Mouse (Mus musculus) mature B cell (primary cell): ENCODE results near the gene Prr5.

Experiments used
- in situ Hi-C: fragments of 300-500 bp; cut with MboI; formaldehyde crosslinking; loops from 2 replicates; pipeline ENCODE4 v1.14.3; 2019

Prr5 gene

DNA sequence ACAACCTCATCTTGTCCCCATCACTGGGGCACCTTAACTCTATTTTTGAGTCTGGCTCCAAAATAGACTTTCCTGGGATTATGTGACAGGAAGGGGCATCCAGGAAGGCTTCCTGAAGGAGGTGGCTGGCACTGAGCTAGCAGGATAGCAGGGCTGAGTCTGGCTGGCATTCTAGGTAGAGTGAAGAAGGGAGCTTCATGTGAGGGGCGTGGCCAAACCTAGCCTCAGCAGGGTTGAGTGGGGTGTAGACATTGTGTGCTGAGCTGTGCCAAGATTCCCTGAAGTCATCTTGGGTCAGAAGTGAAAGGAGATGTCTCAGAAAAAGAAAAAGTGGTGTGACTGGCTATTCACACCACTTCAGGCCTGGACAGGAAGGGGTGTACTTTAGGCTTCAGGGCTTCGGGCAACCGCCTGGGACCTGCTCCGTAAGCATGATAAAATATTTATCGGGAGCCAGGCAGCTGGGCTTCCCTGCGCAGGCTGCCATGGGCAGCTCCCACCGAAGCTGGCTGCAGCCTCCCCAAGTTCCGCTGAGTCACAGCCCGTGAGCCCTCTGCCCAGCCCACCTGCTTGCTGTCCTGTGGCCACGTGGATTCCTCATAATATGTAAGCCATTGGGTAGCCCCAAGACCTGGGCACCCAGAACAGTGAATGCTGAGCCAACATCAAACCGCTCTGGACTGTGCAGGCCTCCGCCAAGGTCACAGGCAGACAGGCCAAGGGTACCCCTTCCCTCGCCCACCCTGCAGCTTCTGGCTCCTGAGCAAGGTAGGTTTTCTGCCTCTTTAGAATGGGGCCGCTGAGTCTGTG, at the start of gene Prr5:
Gene Prr5, plus strand, starts transcription at position 683 of the 810 bp plus-strand sequence.
- in situ Hi-C loops, result no loop called here

DNA sequence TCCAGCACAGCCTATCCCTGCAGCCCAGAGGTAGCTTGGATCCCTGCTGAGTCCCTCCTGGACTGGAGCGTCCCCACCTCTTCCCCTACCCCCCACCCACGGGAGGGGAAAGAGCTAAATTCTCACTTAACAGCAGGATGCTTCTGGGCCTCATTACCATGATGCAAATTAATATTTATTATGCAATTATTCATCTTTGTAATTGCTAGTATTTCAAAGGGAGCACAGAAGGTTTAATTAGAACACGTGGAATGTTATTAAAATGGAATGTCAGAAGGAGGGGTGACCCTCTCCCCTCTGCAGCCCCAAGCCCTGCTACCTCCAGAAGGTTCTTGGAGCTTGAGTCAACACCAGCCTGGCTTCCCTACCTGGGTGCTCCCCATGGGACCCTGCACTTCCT, 49.4 kb upstream of the Prr5 start:
- in situ Hi-C loops, result no loop called here

DNA sequence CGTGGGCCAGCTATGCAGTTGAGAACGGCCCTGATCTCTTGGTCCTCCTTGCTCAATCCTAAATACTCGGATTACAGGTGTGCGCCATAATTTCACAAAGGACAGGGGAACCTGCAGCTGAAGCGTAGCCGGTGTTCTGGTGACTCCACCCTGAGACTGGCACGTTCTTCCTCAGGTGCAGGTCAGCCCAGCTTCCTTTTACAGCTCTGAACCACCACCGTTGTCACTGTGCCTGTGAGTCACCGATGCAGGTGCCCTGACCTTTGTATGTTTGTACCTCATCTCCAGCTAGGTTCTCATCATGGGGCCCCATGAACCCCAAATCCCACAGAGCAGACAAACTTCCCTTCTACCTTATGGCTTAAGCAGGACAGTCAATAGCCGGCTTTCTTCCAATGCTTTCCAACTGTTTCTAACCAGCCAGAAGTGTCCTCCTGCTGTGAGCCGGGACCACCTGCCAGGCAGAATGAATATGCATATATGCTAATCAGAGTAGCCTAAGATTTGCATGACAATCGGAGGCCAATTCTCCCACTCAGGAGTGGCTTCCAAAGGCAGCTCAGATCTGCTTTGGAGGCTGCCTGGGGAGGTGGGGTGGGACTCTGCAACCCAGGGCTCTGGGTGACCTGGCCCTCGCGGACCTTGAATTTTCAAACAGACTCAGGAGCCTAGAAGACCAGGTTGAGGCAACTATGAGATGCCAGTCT, 47.5 kb upstream of the Prr5 start:
- in situ Hi-C loops, result no loop called here

DNA sequence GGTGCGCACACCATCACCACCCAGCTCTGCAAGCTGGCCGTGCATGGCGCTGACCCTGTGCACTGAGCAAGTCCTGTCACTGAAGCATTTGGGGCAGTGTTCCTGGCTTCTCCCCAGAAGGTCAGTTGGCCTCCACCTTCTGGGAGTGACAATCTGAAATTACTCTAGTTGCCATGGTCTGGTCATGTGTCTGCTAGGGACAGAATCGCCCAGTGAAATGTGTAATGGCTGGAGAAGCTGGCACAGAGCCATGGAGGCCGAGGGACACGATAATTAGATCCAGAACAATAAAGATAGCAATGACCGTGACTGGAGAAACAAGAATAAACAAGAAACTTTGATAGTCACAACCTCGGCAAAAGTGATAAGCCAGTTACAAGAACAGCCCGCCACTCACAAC, 44.5 kb upstream of the Prr5 start:
- in situ Hi-C loops, result no loop called here

DNA sequence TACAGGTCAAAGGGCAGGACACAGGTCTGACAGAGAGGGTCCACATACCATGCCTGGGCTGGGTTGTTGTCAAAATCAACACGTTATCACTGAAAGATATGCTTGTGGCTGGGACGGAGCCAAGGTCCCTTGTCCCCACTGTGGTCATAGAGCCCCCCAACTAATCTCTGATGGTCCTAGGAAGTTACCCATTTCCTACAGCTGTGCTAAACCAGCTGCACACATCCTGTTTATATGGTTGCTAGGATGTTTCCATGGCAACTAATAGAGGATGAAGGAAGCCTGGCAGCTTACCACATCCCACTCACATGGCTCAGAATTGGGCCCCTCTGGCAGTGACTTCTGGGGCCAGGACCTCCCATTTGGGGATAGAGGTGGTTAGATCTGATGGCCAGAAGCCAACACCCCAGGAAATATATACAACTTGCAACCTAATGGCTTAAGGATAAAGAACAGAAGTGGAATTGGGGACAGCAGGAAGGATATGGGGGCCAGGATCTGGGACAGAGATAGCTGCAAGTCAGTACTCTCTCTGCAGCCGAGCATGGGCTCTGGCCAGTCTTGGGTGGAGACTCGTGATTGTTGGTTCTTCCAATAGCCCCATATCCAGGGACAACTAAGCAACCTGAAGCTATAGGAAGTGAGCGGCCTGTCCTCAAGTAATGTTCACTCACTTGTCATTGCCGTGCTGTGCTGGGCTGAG, 43.6 kb upstream of the Prr5 start:
- in situ Hi-C loops, result no loop called here

DNA sequence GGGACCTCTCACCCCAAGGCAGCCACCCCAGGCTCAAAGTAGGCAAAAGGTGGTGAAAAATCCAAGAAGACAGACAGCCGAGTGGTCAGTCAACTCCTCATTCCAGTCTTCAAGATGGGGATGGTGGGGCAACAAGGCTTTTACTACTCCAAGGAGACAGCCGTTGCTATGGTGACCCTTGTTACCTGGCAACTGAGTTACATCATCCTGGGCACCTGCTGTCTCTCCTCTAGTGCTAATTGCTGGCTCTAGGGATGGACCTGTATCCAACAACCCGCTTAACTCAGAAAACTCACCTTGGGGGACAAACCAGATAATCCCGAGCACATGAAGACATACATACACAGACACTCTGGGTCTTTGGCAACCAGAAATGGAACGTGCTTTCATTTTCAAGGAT, 42.1 kb upstream of the Prr5 start:
- in situ Hi-C loops, result no loop called here

DNA sequence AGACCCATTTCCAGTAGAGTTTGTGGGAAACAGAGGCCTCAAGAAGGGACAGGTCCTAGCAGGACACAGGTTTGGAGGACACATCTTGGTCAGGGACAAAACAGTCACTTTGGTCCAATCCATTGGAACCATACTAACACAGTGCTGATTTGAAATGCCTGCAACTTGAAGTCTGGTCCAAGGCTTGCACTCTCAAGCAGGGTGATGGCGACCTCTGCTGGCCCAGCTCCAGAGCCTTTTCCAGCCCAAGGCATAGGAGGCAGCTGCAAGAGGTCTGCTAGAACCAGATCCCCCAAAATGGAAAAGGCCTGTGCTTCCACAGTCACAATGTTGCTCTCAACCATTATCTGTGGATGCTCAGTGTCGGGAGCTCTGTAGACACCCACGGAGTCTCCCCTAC, 39.7 kb upstream of the Prr5 start:
- in situ Hi-C loops, result no loop called here

DNA sequence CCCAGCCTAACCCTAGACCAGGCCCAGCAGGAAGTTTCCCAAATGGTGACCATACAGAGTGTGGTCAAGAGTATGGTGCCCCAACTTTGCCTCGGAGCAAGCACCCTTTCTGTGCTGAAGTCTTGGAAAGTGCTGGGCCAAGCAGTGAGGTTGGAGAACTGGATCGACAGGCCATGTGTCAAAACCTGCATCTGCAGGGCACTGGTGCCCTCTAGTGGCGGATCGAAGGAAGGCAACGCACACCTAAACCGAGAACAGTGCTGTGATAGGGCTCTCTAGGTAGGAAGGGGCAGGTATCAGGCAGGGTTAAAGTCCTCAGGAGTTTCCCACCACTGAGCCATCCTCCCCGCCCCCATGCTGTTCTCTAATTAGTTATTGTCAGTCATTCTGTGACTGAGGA, 37.9 kb upstream of the Prr5 start:
- in situ Hi-C loops, result no loop called here

DNA sequence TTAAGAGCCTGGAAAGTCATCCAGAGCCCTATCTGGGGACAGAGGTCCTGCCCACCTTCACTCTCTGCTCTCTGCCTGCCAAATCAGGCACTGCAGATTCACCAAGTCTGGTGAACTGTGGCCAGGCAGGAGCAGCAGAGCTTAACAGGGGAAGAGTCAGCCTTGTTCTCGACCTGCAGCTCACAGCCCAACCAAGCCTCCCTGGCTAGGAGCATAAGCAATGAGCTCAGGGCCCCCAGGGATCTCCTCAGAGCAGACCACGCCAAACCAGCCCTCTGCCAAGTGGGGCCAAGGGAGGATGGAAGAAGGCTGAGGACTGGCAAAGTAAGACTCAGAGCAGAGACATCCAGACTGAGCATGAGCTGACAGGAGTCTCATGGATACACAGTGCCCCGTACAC, 35.1 kb upstream of the Prr5 start:
- in situ Hi-C loops, result no loop called here

DNA sequence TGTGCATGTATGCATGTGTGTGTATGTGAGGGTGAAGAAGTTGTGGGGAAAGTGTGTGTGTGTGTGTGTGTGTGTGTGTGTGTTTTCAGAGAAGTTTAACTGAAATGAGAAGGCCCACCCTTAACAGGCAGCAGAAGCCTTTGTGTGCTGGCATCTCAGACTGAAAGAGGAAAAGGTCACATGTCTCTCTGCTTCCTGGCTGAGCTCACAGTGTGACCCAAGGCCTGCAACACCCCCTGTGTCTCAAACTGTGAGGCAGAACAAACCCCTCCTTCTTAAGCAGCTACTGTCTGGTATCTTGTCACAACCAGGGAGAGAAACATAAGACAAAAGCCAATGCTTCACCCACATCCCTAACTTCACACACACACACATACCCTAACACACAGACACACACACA, 31.0 kb upstream of the Prr5 start:
- in situ Hi-C loops, result no loop called here

DNA sequence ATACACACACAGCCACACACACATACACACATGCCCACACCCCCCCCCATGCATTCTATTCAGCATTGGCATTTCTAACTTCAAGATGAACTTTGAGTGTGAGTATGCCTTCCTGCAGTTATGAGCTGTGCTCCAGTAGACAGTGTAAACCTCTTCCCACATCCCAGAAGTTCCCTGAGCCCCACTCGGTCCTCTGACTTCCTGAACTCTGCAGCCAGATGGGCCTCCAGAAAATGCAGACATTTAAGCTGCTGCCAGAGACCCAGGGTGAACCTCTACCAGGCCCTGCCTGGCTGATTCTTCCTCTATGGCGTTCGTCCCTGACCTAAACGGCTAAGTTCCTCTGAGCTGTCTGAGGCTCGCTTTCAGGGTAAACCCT, 30.4 kb upstream of the Prr5 start:
- in situ Hi-C loops, result no loop called here

DNA sequence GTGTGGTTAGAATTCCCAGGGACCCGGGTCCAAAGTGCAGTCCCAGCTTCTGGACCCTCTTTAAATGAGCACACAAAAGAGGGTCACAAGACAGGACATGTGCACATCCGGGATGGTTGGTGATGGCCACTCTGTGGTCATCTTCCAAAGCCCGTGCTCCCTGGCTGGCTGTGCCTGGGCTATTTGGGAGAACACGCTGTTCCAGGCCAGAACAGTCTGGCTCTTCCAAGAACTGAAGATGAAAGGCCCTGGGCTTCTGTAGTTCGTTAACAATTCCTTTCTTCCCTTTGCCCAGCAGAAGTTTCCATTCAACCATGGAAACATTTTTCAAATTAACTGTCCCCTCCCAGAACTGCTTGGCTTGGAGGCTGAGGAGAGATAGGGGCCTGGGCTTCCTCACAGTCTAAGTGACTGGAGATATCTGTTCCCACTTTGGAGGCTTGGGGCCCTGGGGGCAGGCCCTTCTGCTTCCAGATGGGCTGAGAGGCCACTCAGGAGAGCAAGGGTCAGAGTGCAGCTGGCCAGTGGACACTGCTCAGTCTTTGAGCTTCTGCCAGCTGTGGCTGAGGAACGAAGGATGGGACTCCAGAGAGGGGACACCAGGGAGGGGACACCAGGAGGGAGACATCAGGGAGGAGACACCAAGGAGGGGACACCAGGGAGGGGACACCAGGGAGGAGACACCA, 29.8 kb upstream of the Prr5 start:
- in situ Hi-C loops, result no loop called here

DNA sequence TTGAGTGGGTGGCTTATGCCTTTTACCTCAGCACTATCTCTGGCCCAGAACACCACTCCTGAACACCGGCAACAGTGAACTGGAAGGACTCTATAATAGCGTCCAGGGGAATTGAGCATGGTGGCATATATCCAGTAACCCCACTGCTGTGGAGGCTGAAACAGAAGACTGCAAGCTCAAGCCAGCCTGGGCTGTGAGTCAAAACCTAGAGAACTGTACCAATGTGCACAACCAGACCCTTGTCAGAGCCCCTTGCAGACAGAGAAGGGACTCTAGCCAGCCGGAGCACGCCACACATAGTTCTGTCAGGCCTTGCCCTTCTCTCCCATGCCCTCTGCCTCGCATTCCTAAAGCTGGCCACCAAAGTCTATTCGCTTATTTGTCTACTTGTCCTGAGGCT, 28.7 kb upstream of the Prr5 start:
- in situ Hi-C loops, result no loop called here

DNA sequence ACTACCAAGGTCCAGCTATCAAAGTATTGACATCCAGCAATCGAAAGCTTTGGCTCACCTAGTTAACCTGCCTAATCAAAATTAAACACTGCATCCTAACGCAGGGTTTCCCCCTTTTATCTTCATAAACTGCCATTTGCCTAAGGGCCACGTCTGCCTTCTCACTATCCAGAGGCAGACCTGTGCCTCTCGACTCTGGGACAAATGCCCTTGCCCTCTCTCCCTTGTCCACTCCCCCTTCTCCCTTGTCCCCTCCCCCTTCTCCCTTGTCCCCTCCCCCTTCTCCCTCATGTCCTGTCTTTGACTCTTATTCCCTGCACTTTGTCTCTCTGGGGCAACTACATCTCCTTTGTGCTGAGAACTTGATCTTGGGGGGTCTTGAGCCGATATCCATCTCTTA, 28.3 kb upstream of the Prr5 start:
- in situ Hi-C loops, result no loop called here

DNA sequence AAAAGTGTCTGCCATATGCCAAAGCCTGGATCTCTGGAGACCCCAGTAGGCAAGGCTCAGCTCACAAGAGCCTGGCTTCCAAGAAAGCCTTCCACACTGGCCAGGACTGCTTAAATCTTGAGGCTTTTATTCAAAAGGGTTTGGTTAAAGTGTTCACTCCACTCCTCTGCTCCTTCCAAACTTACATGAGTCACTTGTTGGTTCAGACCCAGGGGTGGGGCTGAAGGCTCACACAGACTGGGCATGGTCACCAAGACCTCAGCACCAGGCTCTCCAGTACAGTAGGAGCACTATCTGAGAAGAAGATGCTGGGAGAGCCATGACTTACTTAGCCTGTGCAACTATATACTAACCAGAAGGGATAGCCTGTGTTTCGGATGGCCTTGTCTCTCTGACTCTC, 27.5 kb upstream of the Prr5 start:
- in situ Hi-C loops, result no loop called here

DNA sequence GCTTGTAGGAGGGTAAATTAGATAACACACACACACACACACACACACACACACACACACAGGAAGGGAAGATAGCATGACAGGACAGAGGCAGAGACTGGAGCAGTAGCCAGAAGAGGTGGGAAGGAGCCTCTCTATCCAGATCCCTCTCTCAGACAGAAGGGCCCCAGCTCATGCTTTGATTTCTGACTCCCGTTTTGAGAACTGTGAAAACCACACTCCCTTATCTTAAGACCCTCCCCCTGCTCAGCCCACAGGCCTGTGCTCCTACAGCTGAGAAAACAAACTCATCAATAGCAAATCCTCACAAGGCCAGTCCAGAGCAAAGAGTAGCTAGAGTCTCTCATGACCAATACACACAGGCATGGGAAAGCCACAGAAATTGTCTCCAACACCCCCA, 26.2 kb upstream of the Prr5 start:
- in situ Hi-C loops, result no loop called here

DNA sequence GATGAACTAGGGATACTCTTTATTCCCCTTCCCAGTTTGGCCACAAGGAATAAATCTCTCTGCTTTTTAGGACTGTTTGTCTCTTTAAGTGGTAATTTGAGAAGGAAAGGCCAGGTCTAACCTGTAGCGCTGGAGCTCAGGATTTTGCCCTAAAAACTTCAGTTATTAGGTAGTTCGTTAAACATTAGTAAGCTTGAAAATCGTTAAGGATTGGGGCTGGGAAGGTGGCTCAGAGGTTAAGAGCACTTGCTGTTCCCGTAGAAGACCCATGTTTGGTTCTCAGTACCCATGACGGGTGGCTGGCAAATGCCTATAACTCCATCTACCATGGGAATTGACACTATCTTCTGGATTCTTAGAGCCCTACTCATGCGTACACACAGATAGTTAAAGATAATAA, 17.9 kb upstream of the Prr5 start:
- in situ Hi-C loops, result no loop called here

DNA sequence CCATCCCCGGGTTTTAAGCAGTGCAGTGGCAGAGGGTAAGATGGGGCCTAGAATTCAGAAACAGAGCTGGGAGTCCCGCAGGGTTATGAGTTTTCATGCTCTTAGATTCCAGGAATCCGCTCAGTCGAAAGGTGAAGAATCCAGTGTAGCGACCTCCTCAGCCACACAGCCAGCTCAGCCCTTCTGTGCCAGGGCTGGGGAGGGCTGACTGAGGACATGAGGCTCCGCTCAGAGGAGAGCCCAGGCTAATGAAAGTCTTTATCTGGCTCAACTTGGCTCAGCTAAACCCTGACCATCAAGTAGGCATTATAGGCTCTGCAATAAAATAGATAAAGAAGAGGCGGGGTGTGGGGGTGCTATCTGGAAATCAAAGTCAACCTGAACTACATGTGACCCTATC, 16.3 kb upstream of the Prr5 start:
- in situ Hi-C loops, result no loop called here

DNA sequence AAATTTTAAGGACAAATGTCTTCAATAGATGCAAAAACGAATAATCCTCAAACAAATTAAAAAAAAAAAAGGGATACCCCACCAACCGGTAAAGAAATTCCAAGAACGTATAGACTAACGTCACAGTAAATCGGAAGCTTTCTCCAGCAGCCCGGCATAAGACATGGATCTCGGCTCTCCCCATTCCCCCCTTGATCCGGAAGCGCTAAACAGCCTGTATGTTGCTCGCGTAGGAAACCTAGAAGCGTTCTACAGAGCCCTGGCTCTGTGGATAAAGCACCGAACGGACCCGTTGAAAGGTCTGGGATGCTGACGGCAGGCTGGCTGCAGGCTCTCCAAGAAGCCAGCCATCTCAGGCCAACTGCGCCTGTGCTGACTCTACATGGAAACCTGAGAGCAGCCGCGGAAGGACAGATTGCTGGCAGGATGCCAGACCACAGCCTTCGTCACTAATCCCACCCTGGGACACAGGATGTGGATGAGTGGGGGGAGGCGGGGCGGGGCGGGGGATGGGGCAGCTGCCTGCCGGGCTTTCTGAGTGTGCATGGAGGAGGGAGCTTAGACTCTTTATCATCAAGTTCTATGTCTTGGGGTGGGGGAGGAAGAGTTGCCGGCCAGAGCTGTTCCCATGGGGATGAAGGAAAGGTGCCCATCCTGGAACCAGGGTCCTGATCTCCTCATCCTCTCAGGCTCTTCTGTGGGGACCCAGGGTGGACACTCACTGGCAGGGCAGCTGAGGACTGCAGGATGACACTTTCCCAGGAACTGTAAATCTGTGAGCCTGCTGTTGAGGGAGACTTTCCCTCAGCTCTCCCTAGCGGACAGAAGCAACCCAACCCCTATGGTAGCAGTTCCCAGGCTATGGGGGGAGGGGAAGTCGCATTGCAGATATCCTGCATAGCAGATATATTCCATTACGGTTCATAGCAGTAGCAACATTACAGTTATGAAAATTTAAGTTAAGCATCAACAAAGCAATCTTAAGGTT, 15.1 kb upstream of the Prr5 start:
- in situ Hi-C loops, result no loop called here

DNA sequence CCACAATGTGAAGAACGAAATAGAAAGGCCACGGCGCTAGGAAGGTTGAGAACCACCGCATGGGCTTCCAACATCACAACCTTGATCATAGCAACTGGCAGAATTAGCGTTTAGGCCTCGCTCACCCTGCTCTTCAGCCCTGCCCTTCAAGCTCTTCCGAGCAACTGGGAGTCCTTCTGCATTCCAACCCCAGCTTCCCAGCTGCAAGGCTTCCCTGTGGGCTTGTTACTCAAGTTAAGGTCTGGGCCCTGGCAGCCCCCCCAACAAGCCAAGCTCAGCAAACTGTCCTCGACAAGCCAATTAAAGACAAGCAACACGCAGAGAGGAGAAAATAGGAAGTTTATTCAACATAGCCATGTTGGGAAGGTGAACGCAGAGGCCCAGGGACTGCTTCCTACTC, 14.4 kb upstream of the Prr5 start:
- in situ Hi-C loops, result no loop called here

DNA sequence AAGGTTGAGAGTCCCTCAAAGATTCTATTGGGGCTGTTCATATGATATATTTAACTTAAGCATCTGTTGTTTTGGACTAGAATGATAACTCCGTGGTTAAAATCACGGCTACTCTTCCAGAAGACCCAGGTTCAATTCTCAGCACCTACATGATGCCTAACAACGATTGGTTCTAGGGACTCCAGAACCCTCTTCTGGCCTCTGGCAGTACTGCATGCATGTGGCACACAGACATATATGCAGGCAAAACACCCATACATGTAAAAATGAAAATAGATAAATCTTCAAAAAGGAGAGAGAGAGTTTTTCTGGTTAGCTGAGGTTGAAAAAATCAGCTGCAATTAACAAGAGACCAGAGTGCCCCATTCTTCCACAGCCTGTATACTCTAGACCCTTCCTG, 12.7 kb upstream of the Prr5 start:
- in situ Hi-C loops, result no loop called here
